Mouse (Mus musculus): ENCODE data around the gene Slc29a2. TPM values are rescaled to one million over a fixed set of nuclear protein-coding genes. Genes with fewer than 3 reads are reported as not detected.

Slc29a2 gene
- polyA plus RNA-seq, 1 experiment, result 18.5 TPM

- H3K4me1 ChIP-seq (ENCODE audit: control insufficient read depth, insufficient read depth, low read length), result peaks cover 7% of the 10 kb centered on the region
- no peaks in the 10 kb centered on the region for H3K27me3 ChIP-seq (ENCODE audit: control insufficient read depth, insufficient read depth, low read length, poor library complexity, severe bottlenecking)
- no peak overlapping the region for H3K9ac ChIP-seq (ENCODE audit: low read depth, poor library complexity, severe bottlenecking)
- peak overlapping the region; percentile 14 for H3K4me3 ChIP-seq (ENCODE audit: low read depth, low read length)
- H3K36me3 ChIP-seq (ENCODE audit: control insufficient read depth, insufficient read depth, low read length, poor library complexity, severe bottlenecking), result no peaks in the 10 kb centered on the region
- no peak overlapping the region for H3K27ac ChIP-seq (ENCODE audit: insufficient read depth, low read length)
- H3K9me3 ChIP-seq (replicated peaks; ENCODE audit: control insufficient read depth, insufficient read depth, low read length, poor library complexity, severe bottlenecking), result no peaks in the 10 kb centered on the region
- TF ChIP-seq CTCF (IDR thresholded peaks at IDR 0.05; ENCODE audit: low read depth, low read length) (no peak), EP300 (IDR thresholded peaks at IDR 0.05; ENCODE audit: insufficient read depth, low read depth, low read length) (no peak)
Measured at GRCm38 (mm10) chr19:5052166-5052822, 28.6 kb downstream of the Slc29a2 start.

- peaks cover 10% of the 10 kb centered on the region for H3K4me1 ChIP-seq (ENCODE audit: control insufficient read depth, insufficient read depth, low read length)
- no peaks in the 10 kb centered on the region for H3K27me3 ChIP-seq (ENCODE audit: control insufficient read depth, insufficient read depth, low read length, poor library complexity, severe bottlenecking)
- no peak overlapping the region for H3K27ac ChIP-seq (ENCODE audit: insufficient read depth, low read length)
- H3K4me3 ChIP-seq (ENCODE audit: low read depth, low read length), result peak overlapping the region; percentile 14
- no peak overlapping the region for H3K9ac ChIP-seq (ENCODE audit: low read depth, poor library complexity, severe bottlenecking)
- H3K36me3 ChIP-seq (ENCODE audit: control insufficient read depth, insufficient read depth, low read length, poor library complexity, severe bottlenecking), result no peaks in the 10 kb centered on the region
- TF ChIP-seq CTCF (IDR thresholded peaks at IDR 0.05; ENCODE audit: low read depth, low read length) (no peak), POLR2A (IDR thresholded peaks at IDR 0.05; ENCODE audit: insufficient read depth, low read length) (no peak), EP300 (IDR thresholded peaks at IDR 0.05; ENCODE audit: insufficient read depth, low read depth, low read length) (no peak)
- H3K9me3 ChIP-seq (replicated peaks; ENCODE audit: control insufficient read depth, insufficient read depth, low read length, poor library complexity, severe bottlenecking), result no peaks in the 10 kb centered on the region
Measured at GRCm38 (mm10) chr19:5052853-5053252, 29.2 kb downstream of the Slc29a2 start.

- TF ChIP-seq CTCF (IDR thresholded peaks at IDR 0.05; ENCODE audit: low read depth, low read length) (peak; percentile 89), POLR2A (IDR thresholded peaks at IDR 0.05; ENCODE audit: insufficient read depth, low read length) (no peak), EP300 (IDR thresholded peaks at IDR 0.05; ENCODE audit: insufficient read depth, low read depth, low read length) (no peak)
- H3K27me3 ChIP-seq (ENCODE audit: control insufficient read depth, insufficient read depth, low read length, poor library complexity, severe bottlenecking), result no peaks in the 10 kb centered on the region
- H3K36me3 ChIP-seq (ENCODE audit: control insufficient read depth, insufficient read depth, low read length, poor library complexity, severe bottlenecking), result no peaks in the 10 kb centered on the region
- no peaks in the 10 kb centered on the region for H3K9me3 ChIP-seq (replicated peaks; ENCODE audit: control insufficient read depth, insufficient read depth, low read length, poor library complexity, severe bottlenecking)
- H3K9ac ChIP-seq (ENCODE audit: low read depth, poor library complexity, severe bottlenecking), result no peak overlapping the region
- H3K4me3 ChIP-seq (ENCODE audit: low read depth, low read length), result no peak overlapping the region
- peaks cover 11% of the 10 kb centered on the region for H3K4me1 ChIP-seq (ENCODE audit: control insufficient read depth, insufficient read depth, low read length)
- no peak overlapping the region for H3K27ac ChIP-seq (ENCODE audit: insufficient read depth, low read length)
Measured at GRCm38 (mm10) chr19:5053909-5054308, 30.2 kb downstream of the Slc29a2 start.

- peaks cover 22% of the 10 kb centered on the region for H3K4me1 ChIP-seq (ENCODE audit: control insufficient read depth, insufficient read depth, low read length)
- H3K27ac ChIP-seq (ENCODE audit: insufficient read depth, low read length), result no peak overlapping the region
- H3K36me3 ChIP-seq (ENCODE audit: control insufficient read depth, insufficient read depth, low read length, poor library complexity, severe bottlenecking), result no peaks in the 10 kb centered on the region
- TF ChIP-seq CTCF (IDR thresholded peaks at IDR 0.05; ENCODE audit: low read depth, low read length) (peak; percentile 67), EP300 (IDR thresholded peaks at IDR 0.05; ENCODE audit: insufficient read depth, low read depth, low read length) (no peak), POLR2A (IDR thresholded peaks at IDR 0.05; ENCODE audit: insufficient read depth, low read length) (no peak)
- H3K9me3 ChIP-seq (replicated peaks; ENCODE audit: control insufficient read depth, insufficient read depth, low read length, poor library complexity, severe bottlenecking), result no peaks in the 10 kb centered on the region
- no peak overlapping the region for H3K9ac ChIP-seq (ENCODE audit: low read depth, poor library complexity, severe bottlenecking)
- no peaks in the 10 kb centered on the region for H3K27me3 ChIP-seq (ENCODE audit: control insufficient read depth, insufficient read depth, low read length, poor library complexity, severe bottlenecking)
- no peak overlapping the region for H3K4me3 ChIP-seq (ENCODE audit: low read depth, low read length)
Measured at GRCm38 (mm10) chr19:5056251-5056650, 32.6 kb downstream of the Slc29a2 start.

GRCm38 (mm10) chr19:5057876-5058775, 34.5 kb downstream of the Slc29a2 start:
- peaks cover 31% of the 10 kb centered on the region for H3K4me1 ChIP-seq (ENCODE audit: control insufficient read depth, insufficient read depth, low read length)
- H3K9ac ChIP-seq (ENCODE audit: low read depth, poor library complexity, severe bottlenecking), result no peak overlapping the region
- peak overlapping the region; percentile 79 for H3K27ac ChIP-seq (ENCODE audit: insufficient read depth, low read length)
- no peaks in the 10 kb centered on the region for H3K36me3 ChIP-seq (ENCODE audit: control insufficient read depth, insufficient read depth, low read length, poor library complexity, severe bottlenecking)
- TF ChIP-seq EP300 (IDR thresholded peaks at IDR 0.05; ENCODE audit: insufficient read depth, low read depth, low read length) (peak; percentile 68; the same call in 1 of the 2 replicates), POLR2A (IDR thresholded peaks at IDR 0.05; ENCODE audit: insufficient read depth, low read length) (no peak)
- H3K4me3 ChIP-seq (ENCODE audit: low read depth, low read length), result no peak overlapping the region
- no peaks in the 10 kb centered on the region for H3K9me3 ChIP-seq (replicated peaks; ENCODE audit: control insufficient read depth, insufficient read depth, low read length, poor library complexity, severe bottlenecking)
- no peaks in the 10 kb centered on the region for H3K27me3 ChIP-seq (ENCODE audit: control insufficient read depth, insufficient read depth, low read length, poor library complexity, severe bottlenecking)
